8 mouse cellular contexts compared by ENCODE assay signal in genomic region chr11:120548214-120548613, GRCm38 (mm10). TPM values are rescaled to one million over a fixed set of nuclear protein-coding genes. Genes with fewer than 3 reads are reported as not detected.
DNase-seq lines count a peak whose midpoint lies in the region; ATAC-seq and TF ChIP-seq lines count a peak whose summit lies in the region.

No protein-coding gene starts in this region.

- 79% methylated on average over 3 of the region's 3 CpGs for WGBS in lung, embryonic 14.5 days
- 85% methylated on average over 3 of the region's 3 CpGs for WGBS in forebrain, embryonic 13.5 days
- 94% methylated on average over 3 of the region's 3 CpGs for WGBS in limb, embryonic 12.5 days
- WGBS in neural tube, embryonic 15.5 days: 83% methylated on average over 3 of the region's 3 CpGs

- H3K27ac ChIP-seq in lung, embryonic 14.5 days (ENCODE audit: low read depth): no peak overlapping the region
- no peak overlapping the region for H3K27ac ChIP-seq in forebrain, embryonic 13.5 days
- H3K27ac ChIP-seq in limb, embryonic 12.5 days: no peak overlapping the region
- H3K27ac ChIP-seq in neural tube, embryonic 15.5 days (replicated peaks): no peak overlapping the region

- peaks cover 14% of the 10 kb centered on the region for H3K4me1 ChIP-seq in lung, embryonic 14.5 days (ENCODE audit: insufficient read depth)
- H3K4me1 ChIP-seq in forebrain, embryonic 13.5 days: peaks cover 28% of the 10 kb centered on the region
- H3K4me1 ChIP-seq in limb, embryonic 12.5 days (replicated peaks): peaks cover 23% of the 10 kb centered on the region
- H3K4me1 ChIP-seq in neural tube, embryonic 15.5 days: peaks cover 43% of the 10 kb centered on the region

- TF ChIP-seq CTCF in lung, embryonic 14.5 days (IDR thresholded peaks at IDR 0.05; ENCODE audit: low read depth): no peak

- peak overlapping the region; percentile 98 for H3K4me3 ChIP-seq in lung, embryonic 14.5 days (ENCODE audit: low read depth, low read length)
- H3K4me3 ChIP-seq in forebrain, embryonic 13.5 days: peak overlapping the region; percentile 99
- H3K4me3 ChIP-seq in limb, embryonic 12.5 days (replicated peaks): peak overlapping the region; percentile 100
- peak overlapping the region; percentile 94 for H3K4me3 ChIP-seq in neural tube, embryonic 15.5 days (replicated peaks)

- H3K4me2 ChIP-seq in lung, embryonic 14.5 days: peak overlapping the region; percentile 96
- H3K4me2 ChIP-seq in forebrain, embryonic 13.5 days: peak overlapping the region; percentile 94
- peak overlapping the region; percentile 69 for H3K4me2 ChIP-seq in limb, embryonic 12.5 days
- peak overlapping the region; percentile 92 for H3K4me2 ChIP-seq in neural tube, embryonic 15.5 days

- H3K36me3 ChIP-seq in lung, embryonic 14.5 days (ENCODE audit: insufficient read depth): peaks cover 31% of the 10 kb centered on the region
- peaks cover 31% of the 10 kb centered on the region for H3K36me3 ChIP-seq in forebrain, embryonic 13.5 days (ENCODE audit: poor library complexity, severe bottlenecking)
- peaks cover 39% of the 10 kb centered on the region for H3K36me3 ChIP-seq in limb, embryonic 12.5 days
- peaks cover 17% of the 10 kb centered on the region for H3K36me3 ChIP-seq in neural tube, embryonic 15.5 days

- H3K9ac ChIP-seq in lung, embryonic 14.5 days: peak overlapping the region; percentile 95
- H3K9ac ChIP-seq in forebrain, embryonic 13.5 days: peak overlapping the region; percentile 98
- H3K9ac ChIP-seq in limb, embryonic 12.5 days (replicated peaks): peak overlapping the region; percentile 97
- peak overlapping the region; percentile 98 for H3K9ac ChIP-seq in neural tube, embryonic 15.5 days (replicated peaks)

- H3K27me3 ChIP-seq in lung, embryonic 14.5 days (ENCODE audit: insufficient read depth, low read length): no peaks in the 10 kb centered on the region
- H3K27me3 ChIP-seq in forebrain, embryonic 13.5 days: no peaks in the 10 kb centered on the region
- H3K27me3 ChIP-seq in limb, embryonic 12.5 days: no peaks in the 10 kb centered on the region
- H3K27me3 ChIP-seq in neural tube, embryonic 15.5 days (replicated peaks): no peaks in the 10 kb centered on the region

- DNase-seq in lung, embryonic 14.5 days: no peak
- no peak for DNase-seq in lung, postnatal 14 days
- DNase-seq in ovary, postnatal 14 days (ENCODE audit: low spot score): no peak
- DNase-seq in thymus, postnatal 0 days (ENCODE audit: low spot score): no peak

- no peaks in the 10 kb centered on the region for H3K9me3 ChIP-seq in lung, embryonic 14.5 days (ENCODE audit: low read depth, low read length)
- no peaks in the 10 kb centered on the region for H3K9me3 ChIP-seq in forebrain, embryonic 13.5 days (replicated peaks)
- no peaks in the 10 kb centered on the region for H3K9me3 ChIP-seq in limb, embryonic 12.5 days
- H3K9me3 ChIP-seq in neural tube, embryonic 15.5 days (replicated peaks): no peaks in the 10 kb centered on the region

- ATAC-seq in lung, embryonic 14.5 days (ENCODE audit: insufficient read depth): no peak
- no peak for ATAC-seq in forebrain, embryonic 13.5 days
- ATAC-seq in limb, embryonic 12.5 days (ENCODE audit: insufficient number of reproducible peaks, insufficient read depth, low FRiP score, low TSS enrichment, low read depth): no peak
- ATAC-seq in neural tube, embryonic 15.5 days (ENCODE audit: low FRiP score): no peak
- ATAC-seq in monocyte, adult 5-6 weeks (replicated peaks; ENCODE audit: insufficient number of reproducible peaks, low FRiP score, low TSS enrichment, poor library complexity, severe bottlenecking): no peak

RNA-seq across cellular contexts. Expression of gene Mcrip1, which starts 1.3 kb away (rescaled TPM):
- 226 and 229 TPM in 2 replicates for polyA plus RNA-seq in lung, embryonic 14.5 days (2014; fragmentation: Nextera tagmentation; extraction: Ambion mirVana)
- 228 and 240 TPM in 2 replicates for polyA plus RNA-seq in forebrain, embryonic 13.5 days (2015; fragmentation: Nextera tagmentation; extraction: Ambion mirVana)
- 221 and 229 TPM in 2 replicates for polyA plus RNA-seq in limb, embryonic 12.5 days (2016; fragmentation: Nextera tagmentation; extraction: Ambion mirVana)
- 229 and 235 TPM in 2 replicates for polyA plus RNA-seq in neural tube, embryonic 15.5 days (2015; fragmentation: Nextera tagmentation; extraction: Ambion mirVana)
- 179 and 196 TPM in 2 replicates for polyA plus RNA-seq in thymus, postnatal 0 days (2015; fragmentation: Nextera tagmentation; extraction: Ambion mirVana)
- 13.8 to 21.9 TPM (median 16.9 TPM) in 3 replicates for total RNA-seq in monocyte, adult 5-6 weeks (2017)

RNA-seq across cellular contexts. Expression of gene Ppp1r27, which starts 2.7 kb away (rescaled TPM):
- not detected in 2 replicates for polyA plus RNA-seq in lung, embryonic 14.5 days (2014; fragmentation: Nextera tagmentation; extraction: Ambion mirVana)
- polyA plus RNA-seq in forebrain, embryonic 13.5 days (2015; fragmentation: Nextera tagmentation; extraction: Ambion mirVana): not detected in 2 replicates
- not detected in 2 replicates for polyA plus RNA-seq in limb, embryonic 12.5 days (2016; fragmentation: Nextera tagmentation; extraction: Ambion mirVana)
- polyA plus RNA-seq in neural tube, embryonic 15.5 days (2015; fragmentation: Nextera tagmentation; extraction: Ambion mirVana): 0.69 and 14.1 TPM in 2 replicates
- polyA plus RNA-seq in thymus, postnatal 0 days (2015; fragmentation: Nextera tagmentation; extraction: Ambion mirVana): 13.7 and 17.1 TPM in 2 replicates
- total RNA-seq in monocyte, adult 5-6 weeks (2017): not detected in 3 replicates

RNA-seq across cellular contexts. Expression of gene Gcgr, which starts 17.7 kb away (rescaled TPM):
- 0.59 and 1.4 TPM in 2 replicates for polyA plus RNA-seq in lung, embryonic 14.5 days (2014; fragmentation: Nextera tagmentation; extraction: Ambion mirVana)
- polyA plus RNA-seq in forebrain, embryonic 13.5 days (2015; fragmentation: Nextera tagmentation; extraction: Ambion mirVana): 0.08 and 0.21 TPM in 2 replicates
- 3.8 and 4.0 TPM in 2 replicates for polyA plus RNA-seq in limb, embryonic 12.5 days (2016; fragmentation: Nextera tagmentation; extraction: Ambion mirVana)
- polyA plus RNA-seq in neural tube, embryonic 15.5 days (2015; fragmentation: Nextera tagmentation; extraction: Ambion mirVana): 0.26 and 0.41 TPM in 2 replicates
- polyA plus RNA-seq in thymus, postnatal 0 days (2015; fragmentation: Nextera tagmentation; extraction: Ambion mirVana): 0.14 and 0.18 TPM in 2 replicates
- total RNA-seq in monocyte, adult 5-6 weeks (2017): not detected in 3 replicates

RNA-seq across cellular contexts. Expression of gene P4hb, which starts 24.8 kb away (rescaled TPM):
- polyA plus RNA-seq in lung, embryonic 14.5 days (2014; fragmentation: Nextera tagmentation; extraction: Ambion mirVana): 872 and 897 TPM in 2 replicates
- polyA plus RNA-seq in forebrain, embryonic 13.5 days (2015; fragmentation: Nextera tagmentation; extraction: Ambion mirVana): 253 and 286 TPM in 2 replicates
- 620 and 631 TPM in 2 replicates for polyA plus RNA-seq in limb, embryonic 12.5 days (2016; fragmentation: Nextera tagmentation; extraction: Ambion mirVana)
- 282 and 351 TPM in 2 replicates for polyA plus RNA-seq in neural tube, embryonic 15.5 days (2015; fragmentation: Nextera tagmentation; extraction: Ambion mirVana)
- polyA plus RNA-seq in thymus, postnatal 0 days (2015; fragmentation: Nextera tagmentation; extraction: Ambion mirVana): 254 and 290 TPM in 2 replicates
- total RNA-seq in monocyte, adult 5-6 weeks (2017): 331 to 434 TPM (median 349 TPM) in 3 replicates

RNA-seq across cellular contexts. Expression of gene Arhgdia, which starts 33.2 kb away (rescaled TPM):
- polyA plus RNA-seq in lung, embryonic 14.5 days (2014; fragmentation: Nextera tagmentation; extraction: Ambion mirVana): 717 and 734 TPM in 2 replicates
- 462 and 508 TPM in 2 replicates for polyA plus RNA-seq in forebrain, embryonic 13.5 days (2015; fragmentation: Nextera tagmentation; extraction: Ambion mirVana)
- 484 and 518 TPM in 2 replicates for polyA plus RNA-seq in limb, embryonic 12.5 days (2016; fragmentation: Nextera tagmentation; extraction: Ambion mirVana)
- polyA plus RNA-seq in neural tube, embryonic 15.5 days (2015; fragmentation: Nextera tagmentation; extraction: Ambion mirVana): 488 and 542 TPM in 2 replicates
- 553 and 615 TPM in 2 replicates for polyA plus RNA-seq in thymus, postnatal 0 days (2015; fragmentation: Nextera tagmentation; extraction: Ambion mirVana)
- 163 to 262 TPM (median 173 TPM) in 3 replicates for total RNA-seq in monocyte, adult 5-6 weeks (2017)
